Mouse (Mus musculus): ENCODE measurements at regions not wholly inside any gene's neighbourhood (a gene's known extent, or its start where the extent isn't known, plus 50 kb on each side); places are given as distances from the start of the nearest gene placed in this dataset.
"Not testable (repeated sequence)": the region's sequence is repeated elsewhere in the genome, so short reads cannot be mapped to it uniquely, and the experiment has no call there.

DNA sequence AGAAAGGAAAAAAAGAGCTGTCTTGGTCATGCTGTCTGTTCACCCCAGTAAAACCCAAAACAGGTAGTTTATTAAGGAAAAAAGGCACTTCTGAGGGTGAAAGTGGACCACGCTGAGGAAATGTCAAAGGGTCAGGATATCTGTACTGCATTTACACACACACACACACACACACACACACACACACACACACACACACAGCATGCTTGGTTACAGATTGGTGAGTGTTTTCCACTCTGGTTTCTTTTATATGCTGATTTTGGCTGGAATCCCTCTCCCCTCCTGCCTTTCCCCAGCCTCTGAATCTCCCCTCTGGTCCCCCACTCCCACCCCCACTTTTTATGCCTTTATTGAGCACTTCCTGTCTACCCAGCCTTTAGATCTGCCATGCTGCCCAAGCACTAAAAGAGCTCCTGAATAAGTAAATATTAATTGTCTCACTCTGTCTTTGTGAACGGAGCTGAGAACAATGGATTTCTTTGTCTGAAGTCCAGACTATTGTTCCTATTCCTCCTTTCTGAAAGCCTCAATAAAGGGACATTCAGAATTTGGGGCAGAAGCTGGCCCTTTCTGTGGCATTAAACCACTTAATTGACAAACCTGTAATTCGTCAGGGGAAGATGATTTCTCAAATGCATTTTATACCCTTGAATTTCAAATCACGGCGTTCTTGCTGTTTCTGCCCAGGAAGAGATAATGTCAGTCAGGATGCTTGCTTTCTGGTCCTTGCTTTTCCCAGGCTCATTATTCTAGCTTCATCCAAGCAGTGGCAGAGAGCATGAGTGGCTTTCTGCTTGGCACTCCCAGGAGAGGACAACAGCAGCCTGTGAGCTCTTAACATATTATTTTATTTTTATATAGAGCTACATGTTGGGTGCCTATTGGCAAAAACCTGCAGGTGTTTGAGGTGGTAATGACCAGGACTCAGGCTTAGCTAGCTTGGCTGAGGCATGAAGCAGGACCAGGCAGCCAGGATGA, 187.8 kb downstream of the Zfp619 start:
- DNase-seq (ENCODE audit: low spot score) (peak; percentile 55), ATAC-seq (peak; percentile 73)
- no peaks in the 10 kb centered on the region for H3K9me3 ChIP-seq (replicated peaks; ENCODE audit: control insufficient read depth, low read length)
- 0 out of 2 replicates have a peak overlapping the region, but pooled peaks have one; percentile 30 for H3K9ac ChIP-seq (ENCODE audit: low read length)
- no peaks in the 10 kb centered on the region for H3K27me3 ChIP-seq (replicated peaks; ENCODE audit: control insufficient read depth, insufficient read depth, low read length)
- peak overlapping the region; percentile 8; the same call in 1 of the 2 replicates for H3K4me2 ChIP-seq (ENCODE audit: low read length)
- no peak overlapping the region for H3K4me3 ChIP-seq (ENCODE audit: low read depth, low read length)
- H3K4me1 ChIP-seq (ENCODE audit: control insufficient read depth, insufficient read depth, low read length), result peaks cover 4% of the 10 kb centered on the region; the same call in 1 of the 2 replicates
- peak overlapping the region; percentile 58; the same call in 1 of the 2 replicates for H3K27ac ChIP-seq (ENCODE audit: low read depth, low read length)
- WGBS, result 7% methylated on average over 5 of the region's 5 CpGs
- H3K36me3 ChIP-seq (ENCODE audit: control insufficient read depth, insufficient read depth, low read length), result no peaks in the 10 kb centered on the region

DNA sequence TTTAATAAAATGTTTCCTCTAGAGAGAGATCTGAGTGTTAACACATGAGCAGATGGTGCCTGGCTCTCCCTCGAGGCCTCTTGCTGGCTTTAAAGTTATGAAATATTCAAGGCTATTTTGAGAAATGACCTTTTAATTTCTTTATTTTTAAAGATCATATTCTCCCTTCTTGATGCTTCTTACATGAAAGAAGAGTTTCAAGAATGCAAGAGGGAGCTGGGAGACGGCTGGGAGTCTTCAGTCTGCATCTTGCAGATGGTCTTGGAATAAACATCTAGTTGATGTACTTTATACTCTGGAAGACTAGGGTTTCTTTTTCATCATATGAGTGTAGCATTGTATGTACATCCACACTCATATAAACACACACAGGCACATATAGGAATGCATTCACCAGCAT, 189.0 kb downstream of the Zfp619 start:
- ATAC-seq, result no peak
- no peaks in the 10 kb centered on the region for H3K36me3 ChIP-seq (ENCODE audit: control insufficient read depth, insufficient read depth, low read length)
- WGBS, result 70% methylated on average over 2 of the region's 2 CpGs
- H3K9me3 ChIP-seq (replicated peaks; ENCODE audit: control insufficient read depth, low read length), result no peaks in the 10 kb centered on the region
- no peak overlapping the region for H3K4me2 ChIP-seq (ENCODE audit: low read length)
- no peaks in the 10 kb centered on the region for H3K27me3 ChIP-seq (replicated peaks; ENCODE audit: control insufficient read depth, insufficient read depth, low read length)
- no peak overlapping the region for H3K27ac ChIP-seq (ENCODE audit: low read depth, low read length)
- DNase-seq (ENCODE audit: low spot score), result no peak
- H3K4me1 ChIP-seq (ENCODE audit: control insufficient read depth, insufficient read depth, low read length), result peaks cover 4% of the 10 kb centered on the region; the same call in 1 of the 2 replicates
- H3K9ac ChIP-seq (ENCODE audit: low read length), result no peak overlapping the region
- no peak overlapping the region for H3K4me3 ChIP-seq (ENCODE audit: low read depth, low read length)

DNA sequence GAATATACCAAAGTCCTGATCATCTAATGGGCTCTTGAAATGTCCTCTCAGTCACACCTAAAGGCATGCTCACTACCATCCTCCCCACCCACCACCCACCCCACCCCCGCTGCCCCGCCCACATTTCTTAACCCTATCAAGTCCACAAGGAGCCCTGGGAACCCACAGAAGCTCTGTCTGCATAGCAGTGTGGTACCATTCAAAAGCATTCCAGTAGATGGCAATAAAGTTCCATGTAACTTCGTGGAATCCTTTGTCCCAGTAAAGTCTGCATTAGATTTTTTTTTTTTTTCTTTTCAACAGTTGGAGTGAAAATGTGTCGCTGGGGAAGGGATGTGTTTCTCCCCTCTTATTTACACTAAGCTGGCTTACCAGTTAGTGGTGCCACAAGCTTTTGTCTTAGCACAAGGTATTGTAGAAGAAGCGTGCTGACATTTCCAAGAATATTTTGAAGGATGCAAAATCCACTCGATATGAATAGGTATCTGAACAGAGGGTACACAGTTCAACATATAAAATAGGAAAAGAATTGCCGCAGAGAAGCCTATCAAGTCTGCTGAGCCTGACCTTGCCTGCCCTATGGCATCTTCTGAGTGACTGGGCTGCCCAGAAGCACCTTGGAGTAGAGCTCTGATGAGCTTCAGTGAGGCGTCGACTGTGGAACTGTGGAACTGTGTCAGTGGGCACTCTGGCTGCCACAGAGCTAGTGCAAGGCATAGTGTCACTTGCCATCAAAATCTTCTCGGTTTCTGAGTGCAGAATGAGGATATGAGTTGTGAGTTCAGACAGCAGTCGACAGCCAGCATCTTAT, 199.0 kb downstream of the Zfp619 start:
- H3K27me3 ChIP-seq (replicated peaks; ENCODE audit: control insufficient read depth, insufficient read depth, low read length), result no peaks in the 10 kb centered on the region
- H3K4me2 ChIP-seq (ENCODE audit: low read length), result no peak overlapping the region
- H3K4me1 ChIP-seq (ENCODE audit: control insufficient read depth, insufficient read depth, low read length), result no peaks in the 10 kb centered on the region
- H3K9ac ChIP-seq (ENCODE audit: low read length), result 0 out of 2 replicates have a peak overlapping the region, but pooled peaks have one; percentile 40
- WGBS, result 18% methylated on average over 11 of the region's 11 CpGs
- H3K9me3 ChIP-seq (replicated peaks; ENCODE audit: control insufficient read depth, low read length), result no peaks in the 10 kb centered on the region
- ATAC-seq, result peak; percentile 93
- no peaks in the 10 kb centered on the region for H3K36me3 ChIP-seq (ENCODE audit: control insufficient read depth, insufficient read depth, low read length)
- no peak overlapping the region for H3K4me3 ChIP-seq (ENCODE audit: low read depth, low read length)
- DNase-seq (ENCODE audit: low spot score), result peak; percentile 85
- no peak overlapping the region for H3K27ac ChIP-seq (ENCODE audit: low read depth, low read length)

DNA sequence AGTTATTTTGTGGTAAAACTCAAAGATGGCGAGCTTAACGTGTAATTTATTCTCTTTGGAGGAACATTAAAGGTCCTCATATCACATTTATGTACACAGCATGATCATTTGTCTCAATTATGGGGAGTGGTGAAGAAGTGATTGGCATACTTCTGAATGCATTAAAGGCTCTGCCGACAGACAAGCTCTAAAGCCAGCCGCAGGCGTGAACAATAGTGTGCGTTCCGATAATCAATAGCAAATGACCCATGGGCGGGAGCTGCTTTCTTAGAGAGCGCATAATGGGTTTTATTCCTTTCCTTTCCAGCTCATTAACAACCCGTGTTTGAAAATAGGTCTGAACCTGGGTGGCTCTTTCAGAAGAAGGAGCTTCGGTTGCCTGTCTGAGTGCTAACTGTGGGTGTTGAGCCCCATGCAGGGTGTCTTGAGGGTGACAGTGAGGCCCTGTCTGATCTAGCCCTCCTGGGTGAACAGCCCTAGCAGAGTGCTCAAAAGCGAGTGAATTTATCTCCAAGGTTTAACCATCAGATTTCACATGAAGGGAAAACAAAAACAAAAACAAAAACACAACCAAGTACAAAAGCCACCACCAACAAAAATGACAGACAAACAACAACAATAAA, 210.5 kb downstream of the Zfp619 start:
- Histone ChIP-seq H3K4me3 (ENCODE audit: low read depth, low read length) (no peak overlapping the region), H3K36me3 (ENCODE audit: control insufficient read depth, insufficient read depth, low read length) (no peaks in the 10 kb centered on the region), H3K4me1 (ENCODE audit: control insufficient read depth, insufficient read depth, low read length) (peaks cover 3% of the 10 kb centered on the region; the same call in 1 of the 2 replicates), H3K27ac (ENCODE audit: low read depth, low read length) (no peak overlapping the region), H3K27me3 (replicated peaks; ENCODE audit: control insufficient read depth, insufficient read depth, low read length) (no peaks in the 10 kb centered on the region), H3K9ac (ENCODE audit: low read length) (no peak overlapping the region), H3K9me3 (replicated peaks; ENCODE audit: control insufficient read depth, low read length) (no peaks in the 10 kb centered on the region), H3K4me2 (ENCODE audit: low read length) (no peak overlapping the region)
- ATAC-seq (no peak), DNase-seq (ENCODE audit: low spot score) (peak; percentile 12)
- 6% methylated on average over 12 of the region's 12 CpGs for WGBS

DNA sequence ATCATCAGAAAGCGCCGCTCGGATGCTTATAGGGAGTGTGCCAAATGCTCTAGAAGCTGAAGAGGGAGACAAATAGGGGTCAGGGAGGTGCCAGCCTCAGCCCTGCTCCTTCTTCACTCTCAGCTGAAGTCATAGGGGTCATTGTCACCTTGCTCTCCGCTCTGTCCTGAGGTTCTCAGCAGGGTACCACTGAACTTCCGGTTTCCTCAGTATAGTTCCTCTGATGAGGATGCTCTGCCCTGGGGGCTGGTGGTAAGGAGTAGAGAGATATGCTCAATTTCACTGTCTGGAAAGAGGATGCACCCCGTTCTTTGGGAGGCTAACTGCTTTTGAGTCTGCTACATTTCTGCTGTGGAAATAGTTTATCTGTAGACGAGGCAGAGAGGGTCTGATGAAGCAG, 211.4 kb downstream of the Zfp619 start:
- ATAC-seq, result no peak
- no peak for DNase-seq (ENCODE audit: low spot score)
- Histone ChIP-seq H3K36me3 (ENCODE audit: control insufficient read depth, insufficient read depth, low read length) (no peaks in the 10 kb centered on the region), H3K4me2 (ENCODE audit: low read length) (no peak overlapping the region), H3K4me1 (ENCODE audit: control insufficient read depth, insufficient read depth, low read length) (peaks cover 3% of the 10 kb centered on the region; the same call in 1 of the 2 replicates), H3K4me3 (ENCODE audit: low read depth, low read length) (no peak overlapping the region), H3K27me3 (replicated peaks; ENCODE audit: control insufficient read depth, insufficient read depth, low read length) (no peaks in the 10 kb centered on the region), H3K9ac (ENCODE audit: low read length) (no peak overlapping the region), H3K9me3 (replicated peaks; ENCODE audit: control insufficient read depth, low read length) (no peaks in the 10 kb centered on the region), H3K27ac (ENCODE audit: low read depth, low read length) (no peak overlapping the region)
- WGBS, result 76% methylated on average over 7 of the region's 7 CpGs

DNA sequence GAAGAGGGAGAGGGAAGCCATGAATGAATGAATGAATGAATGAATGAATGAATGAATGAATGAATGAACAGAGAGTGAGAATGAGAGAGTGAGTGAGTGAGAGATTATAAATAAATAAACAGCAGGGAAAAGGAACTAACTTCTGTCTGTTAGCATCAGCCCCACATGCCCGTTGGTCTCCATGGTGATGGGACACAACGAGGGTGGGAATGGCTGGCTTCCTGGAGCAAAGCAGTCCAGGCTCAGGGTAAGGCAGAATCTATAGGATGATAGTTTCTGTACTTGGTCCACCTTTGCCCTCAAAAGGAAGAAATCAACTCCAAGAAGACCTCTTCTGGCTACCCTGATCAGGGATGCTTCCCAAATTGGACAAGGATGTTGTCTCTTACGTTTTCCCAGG, 212.2 kb downstream of the Zfp619 start:
- WGBS, result 32% methylated on average over 3 of the region's 3 CpGs
- H3K4me2 ChIP-seq (ENCODE audit: low read length), result no peak overlapping the region
- ATAC-seq (no peak), DNase-seq (ENCODE audit: low spot score) (no peak)
- H3K4me3 ChIP-seq (ENCODE audit: low read depth, low read length), result no peak overlapping the region
- H3K27me3 ChIP-seq (replicated peaks; ENCODE audit: control insufficient read depth, insufficient read depth, low read length), result no peaks in the 10 kb centered on the region
- no peaks in the 10 kb centered on the region for H3K36me3 ChIP-seq (ENCODE audit: control insufficient read depth, insufficient read depth, low read length)
- no peaks in the 10 kb centered on the region for H3K9me3 ChIP-seq (replicated peaks; ENCODE audit: control insufficient read depth, low read length)
- H3K9ac ChIP-seq (ENCODE audit: low read length), result no peak overlapping the region
- H3K4me1 ChIP-seq (ENCODE audit: control insufficient read depth, insufficient read depth, low read length), result peaks cover 3% of the 10 kb centered on the region; the same call in 1 of the 2 replicates
- H3K27ac ChIP-seq (ENCODE audit: low read depth, low read length), result no peak overlapping the region

DNA sequence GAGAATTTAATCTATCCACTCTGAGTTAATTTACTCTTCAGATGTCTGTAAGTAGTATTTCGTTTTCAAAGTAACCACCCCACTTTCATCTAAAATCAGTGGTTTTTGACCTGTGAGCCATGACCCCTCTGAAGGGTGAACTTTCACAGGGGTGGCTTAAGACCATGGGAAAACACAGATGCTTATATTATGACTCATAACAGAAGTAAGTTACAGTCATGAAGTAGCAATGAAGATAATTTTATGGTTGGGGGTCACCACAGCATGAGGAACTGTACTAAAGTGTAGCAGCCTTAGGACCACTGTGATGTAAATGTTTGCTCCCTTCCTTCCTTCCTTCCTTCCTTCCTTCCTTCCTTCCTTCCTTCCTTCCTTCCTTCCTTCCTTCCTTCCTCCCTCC, 215.2 kb downstream of the Zfp619 start:
- Histone ChIP-seq H3K9me3 (replicated peaks; ENCODE audit: control insufficient read depth, low read length) (no peaks in the 10 kb centered on the region), H3K4me1 (ENCODE audit: control insufficient read depth, insufficient read depth, low read length) (peaks cover 3% of the 10 kb centered on the region; the same call in 1 of the 2 replicates), H3K4me2 (ENCODE audit: low read length) (no peak overlapping the region), H3K9ac (ENCODE audit: low read length) (no peak overlapping the region), H3K27me3 (replicated peaks; ENCODE audit: control insufficient read depth, insufficient read depth, low read length) (no peaks in the 10 kb centered on the region), H3K36me3 (ENCODE audit: control insufficient read depth, insufficient read depth, low read length) (no peaks in the 10 kb centered on the region), H3K27ac (ENCODE audit: low read depth, low read length) (no peak overlapping the region), H3K4me3 (ENCODE audit: low read depth, low read length) (no peak overlapping the region)
- WGBS, result 83% methylated on average over 1 of the region's 1 CpGs
- ATAC-seq, result no peak
- DNase-seq (ENCODE audit: low spot score), result no peak

DNA sequence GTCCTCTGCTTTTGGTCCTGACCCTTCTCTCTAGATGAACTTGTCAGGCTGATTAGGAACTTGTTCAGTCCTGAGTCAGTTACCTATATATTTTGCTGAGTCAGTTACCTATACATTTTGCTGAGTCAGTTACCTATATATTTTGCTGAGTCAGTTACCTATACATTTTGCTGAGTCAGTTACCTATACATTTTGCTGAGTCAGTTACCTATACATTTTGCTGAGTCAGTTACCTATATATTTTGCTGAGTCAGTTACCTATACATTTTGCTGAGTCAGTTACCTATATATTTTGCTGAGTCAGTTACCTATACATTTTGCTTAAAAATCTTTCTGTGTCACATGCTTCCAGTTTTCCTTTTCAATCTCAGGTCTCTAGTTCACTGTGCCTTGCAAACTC, 230.8 kb downstream of the Zfp619 start:
- not testable (repeated sequence) for H3K4me3 ChIP-seq (ENCODE audit: low read depth, low read length); H3K4me2 ChIP-seq (ENCODE audit: low read length); H3K4me1 ChIP-seq (ENCODE audit: control insufficient read depth, insufficient read depth, low read length); H3K27ac ChIP-seq (ENCODE audit: low read depth, low read length); H3K9me3 ChIP-seq (replicated peaks; ENCODE audit: control insufficient read depth, low read length); ATAC-seq; H3K27me3 ChIP-seq (replicated peaks; ENCODE audit: control insufficient read depth, insufficient read depth, low read length); H3K9ac ChIP-seq (ENCODE audit: low read length); DNase-seq (ENCODE audit: low spot score); H3K36me3 ChIP-seq (ENCODE audit: control insufficient read depth, insufficient read depth, low read length)
